Mouse (Mus musculus): Measurements from ENCODE around the gene Fbxl16. TPM values are rescaled to one million over a fixed set of nuclear protein-coding genes. Genes with fewer than 3 reads are reported as not detected.

Fbxl16 gene
- total RNA-seq (2022), result 100 to 1,000 TPM; 603 to 725 (median 681) TPM

GRCm38 (mm10) chr17:25808789-25809605, at the start of gene Fbxl16:
TSS of gene Fbxl16 (plus strand) at chr17:25809085.
- peak in 1 of 2 experiments; percentile 92 for DNase-seq (ENCODE audit: low spot score in 2 of 2)

GRCm38 (mm10) chr17:25760148-25760547, 48.7 kb upstream of the Fbxl16 start:
- DNase-seq (ENCODE audit: low spot score in 2 of 2), result no peak

- no peak for DNase-seq (ENCODE audit: low spot score in 2 of 2)
Observed at GRCm38 (mm10) chr17:25761561-25761970, 47.3 kb upstream of the Fbxl16 start.

GRCm38 (mm10) chr17:25762591-25762990, 46.3 kb upstream of the Fbxl16 start:
- DNase-seq (ENCODE audit: low spot score in 2 of 2), result no peak

- DNase-seq (ENCODE audit: low spot score in 2 of 2), result no peak
Observed at GRCm38 (mm10) chr17:25765886-25766285, 43.0 kb upstream of the Fbxl16 start.

GRCm38 (mm10) chr17:25769331-25769730, 39.6 kb upstream of the Fbxl16 start:
- no peak for DNase-seq (ENCODE audit: low spot score in 2 of 2)

DNA sequence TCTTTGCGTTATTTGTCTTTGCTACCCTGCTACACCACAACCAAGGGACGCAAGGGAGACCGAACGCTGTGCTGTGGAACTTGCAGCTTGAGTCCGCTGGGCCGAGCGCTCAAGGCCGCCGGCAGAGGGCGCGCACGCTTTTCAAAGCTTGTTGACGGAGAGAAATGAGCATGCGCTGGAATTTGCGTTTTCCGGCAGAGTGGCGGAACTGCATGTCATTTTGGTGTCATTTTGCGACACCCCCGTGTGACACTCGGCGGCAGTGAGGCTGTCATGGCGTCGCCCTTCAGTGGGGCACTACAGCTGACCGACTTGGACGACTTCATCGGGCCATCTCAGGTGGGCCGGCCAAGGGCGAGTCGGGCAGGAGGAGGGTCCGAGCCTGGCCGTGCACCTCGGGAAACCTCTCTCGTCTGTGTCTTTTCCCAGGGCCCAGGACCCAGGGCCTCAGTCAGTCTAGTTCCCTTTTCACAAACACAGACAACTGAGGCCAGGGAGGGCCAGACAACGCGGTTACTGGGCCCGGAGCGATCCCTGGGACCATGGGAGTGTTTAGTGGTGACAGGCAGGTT, 35.2 kb upstream of the Fbxl16 start, which contains the start of gene Narfl:
Gene Narfl, plus strand, starts transcription at position 228 of the 572 bp plus-strand sequence.
- DNase-seq (ENCODE audit: low spot score in 2 of 2), result peak; percentile 94 to 97

- DNase-seq (ENCODE audit: low spot score in 2 of 2), result no peak
Observed at GRCm38 (mm10) chr17:25775318-25776062, 33.4 kb upstream of the Fbxl16 start.

- DNase-seq (ENCODE audit: low spot score in 2 of 2), result no peak
Observed at GRCm38 (mm10) chr17:25777948-25778347, 30.9 kb upstream of the Fbxl16 start.

- no peak for DNase-seq (ENCODE audit: low spot score in 2 of 2)
Observed at GRCm38 (mm10) chr17:25781339-25781738, 27.5 kb upstream of the Fbxl16 start.

DNA sequence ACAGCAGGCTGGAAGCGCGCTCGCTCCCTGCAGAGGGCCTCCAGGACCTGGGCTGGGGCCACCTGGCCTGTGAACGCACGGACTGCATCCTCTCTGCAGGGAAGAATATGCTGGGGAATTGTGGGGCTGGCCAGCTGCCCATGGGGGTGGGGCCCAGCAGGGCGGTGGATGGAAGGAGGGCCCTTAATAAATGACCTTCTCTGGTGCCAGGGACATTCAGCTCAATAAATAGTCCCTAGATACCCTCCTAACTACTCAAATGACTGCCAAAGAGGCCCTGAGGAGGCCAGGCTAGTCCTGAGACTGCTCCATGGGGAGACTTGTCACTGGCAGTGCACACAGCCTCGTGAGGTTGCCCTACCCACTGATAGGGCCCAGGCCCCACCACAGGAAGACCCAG, 25.8 kb upstream of the Fbxl16 start:
- no peak for DNase-seq (ENCODE audit: low spot score in 2 of 2)

- no peak for DNase-seq (ENCODE audit: low spot score in 2 of 2)
Observed at GRCm38 (mm10) chr17:25783861-25784574, 24.9 kb upstream of the Fbxl16 start.

- DNase-seq (ENCODE audit: low spot score in 2 of 2), result peak; percentile 94 to 98
Observed at GRCm38 (mm10) chr17:25785281-25785745, 23.6 kb upstream of the Fbxl16 start, which contains the start of gene Haghl. TSS of gene Haghl (minus strand) at chr17:25785673.

GRCm38 (mm10) chr17:25786280-25786679, 22.6 kb upstream of the Fbxl16 start, which contains the start of gene Ccdc78:
TSS of gene Ccdc78 (plus strand) at chr17:25786580.
- no peak for DNase-seq (ENCODE audit: low spot score in 2 of 2)

- no peak for DNase-seq (ENCODE audit: low spot score in 2 of 2)
Observed at GRCm38 (mm10) chr17:25786781-25787504, 21.9 kb upstream of the Fbxl16 start.

DNA sequence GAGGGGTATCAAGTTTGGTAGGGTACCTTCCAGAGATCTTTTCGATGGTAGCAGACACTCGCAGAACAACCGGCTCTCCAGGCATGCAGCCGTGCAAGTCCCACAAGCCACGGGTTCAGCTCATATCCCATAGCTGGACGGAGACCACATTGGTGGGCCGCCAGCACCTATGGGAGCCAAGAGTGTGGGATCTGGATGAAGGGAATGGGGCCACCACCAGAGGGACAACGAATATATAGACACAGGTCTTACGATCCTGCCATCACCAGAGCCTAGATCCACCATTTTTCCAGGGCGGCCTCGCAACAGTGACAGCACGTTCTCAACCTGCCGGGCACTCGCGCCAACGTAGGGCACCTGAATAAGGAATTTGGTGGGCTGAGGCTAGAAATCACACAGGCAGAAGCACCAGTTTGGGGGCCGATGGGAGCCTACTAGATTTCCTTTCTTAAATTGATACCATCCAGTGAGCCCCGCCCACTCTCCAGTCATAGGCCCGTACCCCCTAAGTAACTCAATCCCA, 17.5 kb upstream of the Fbxl16 start:
- no peak for DNase-seq (ENCODE audit: low spot score in 2 of 2)

DNA sequence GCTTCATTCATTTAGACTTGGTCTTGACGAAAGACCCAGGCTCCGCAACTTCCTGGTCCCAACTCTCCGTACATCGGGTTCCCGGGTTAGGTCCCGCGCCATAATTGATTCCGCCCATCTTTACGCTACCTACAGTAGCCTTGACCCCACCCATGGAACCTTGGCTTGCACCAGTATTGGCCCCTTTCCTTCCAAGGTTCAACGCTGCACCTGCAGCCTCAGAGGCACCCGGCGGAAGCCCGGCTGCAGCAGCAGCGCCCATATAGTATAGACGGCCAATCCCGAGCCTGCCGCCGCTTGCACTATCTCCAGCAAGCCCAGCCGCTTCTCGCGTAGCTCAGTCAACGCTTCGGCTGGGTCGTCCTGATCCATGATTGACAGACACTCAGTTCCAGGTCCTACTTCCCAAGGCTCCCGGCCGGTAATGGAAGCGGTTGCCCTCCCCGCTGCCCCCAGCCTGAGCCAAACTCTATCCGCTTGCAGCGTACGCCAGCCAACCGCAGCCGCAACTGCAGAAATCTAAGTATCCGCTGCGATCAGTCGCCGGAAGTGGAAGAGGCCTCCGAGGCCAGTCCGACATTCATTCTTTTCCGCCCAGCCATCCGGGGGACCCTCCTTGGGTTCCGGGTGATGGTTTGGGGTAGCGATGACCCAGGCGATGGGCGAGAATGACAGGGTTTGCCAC, 16.9 kb upstream of the Fbxl16 start:
- DNase-seq (ENCODE audit: low spot score in 2 of 2), result peak; percentile 70 to 85

DNA sequence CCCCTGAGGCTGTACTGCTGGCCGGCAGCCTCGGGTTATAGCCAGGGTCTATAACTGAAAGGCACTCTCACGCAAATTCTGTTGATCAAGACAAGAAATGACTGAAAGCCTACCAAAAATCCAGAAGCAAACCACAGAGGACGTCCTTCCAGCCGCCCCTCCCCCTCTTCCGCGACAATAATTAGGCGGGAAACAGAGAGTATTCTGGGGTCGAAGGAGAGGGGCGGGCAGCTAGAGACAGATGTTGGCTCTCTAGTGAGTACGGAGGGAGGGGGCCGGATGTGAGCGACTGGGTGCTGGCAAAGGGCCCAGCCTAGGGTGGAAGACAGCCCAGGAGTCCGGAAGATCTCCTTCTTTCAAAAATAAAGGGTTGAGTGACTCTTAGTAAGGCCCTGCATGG, 16.3 kb upstream of the Fbxl16 start, which contains the start of gene Fam173a:
Gene Fam173a, minus strand, starts transcription at position 287 of the 400 bp plus-strand sequence.
- DNase-seq (ENCODE audit: low spot score in 2 of 2), result peak in 1 of 2 experiments; percentile 68

GRCm38 (mm10) chr17:25794197-25794596, 14.7 kb upstream of the Fbxl16 start:
- DNase-seq (ENCODE audit: low spot score in 2 of 2), result no peak
